In genomic region chr7:49462328-49462811, GRCm38 (mm10) we compare ENCODE assay signal across 8 mouse cellular contexts.
DNase-seq lines count a peak whose midpoint lies in the region; ATAC-seq lines count a peak whose summit lies in the region.

No protein-coding gene starts in this region.

- 11% methylated on average over 10 of the region's 10 CpGs for WGBS in neural tube, embryonic 11.5 days
- WGBS in neural tube, embryonic 15.5 days, result 22% methylated on average over 10 of the region's 10 CpGs
- 11% methylated on average over 10 of the region's 10 CpGs for WGBS in heart, embryonic 12.5 days
- WGBS in liver, embryonic 15.5 days (ENCODE audit: insufficient replicate concordance), result 9% methylated on average over 10 of the region's 10 CpGs
- WGBS in midbrain, embryonic 14.5 days, result 49% methylated on average over 10 of the region's 10 CpGs
- 31% methylated on average over 10 of the region's 10 CpGs for WGBS in forebrain, embryonic 15.5 days

- H3K9me3 ChIP-seq in neural tube, embryonic 11.5 days (ENCODE audit: control insufficient read depth, low read length), result no peaks in the 10 kb centered on the region
- no peaks in the 10 kb centered on the region for H3K9me3 ChIP-seq in neural tube, embryonic 15.5 days (replicated peaks)
- H3K9me3 ChIP-seq in heart, embryonic 12.5 days (replicated peaks), result no peaks in the 10 kb centered on the region
- H3K9me3 ChIP-seq in liver, embryonic 15.5 days (replicated peaks), result no peaks in the 10 kb centered on the region
- H3K9me3 ChIP-seq in midbrain, embryonic 14.5 days (ENCODE audit: control insufficient read depth, low read length), result no peaks in the 10 kb centered on the region
- no peaks in the 10 kb centered on the region for H3K9me3 ChIP-seq in forebrain, embryonic 15.5 days

- ATAC-seq in neural tube, embryonic 11.5 days (ENCODE audit: insufficient read depth, low FRiP score, low TSS enrichment), result no peak
- no peak for ATAC-seq in neural tube, embryonic 15.5 days (ENCODE audit: low FRiP score)
- ATAC-seq in heart, embryonic 12.5 days (ENCODE audit: insufficient number of reproducible peaks, low FRiP score), result no peak
- ATAC-seq in liver, embryonic 15.5 days (ENCODE audit: insufficient read depth), result no peak
- no peak for ATAC-seq in midbrain, embryonic 14.5 days (ENCODE audit: low FRiP score, low TSS enrichment)
- ATAC-seq in forebrain, embryonic 15.5 days (replicated peaks), result no peak

- peak; percentile 44 for DNase-seq in neural tube, embryonic 11.5 days (ENCODE audit: low spot score)
- DNase-seq in splenic B cell, adult 2 months (ENCODE audit: low read depth, low spot score), result peak; percentile 72
- no peak for DNase-seq in ovary, postnatal 14 days (ENCODE audit: low spot score)
- DNase-seq in midbrain, embryonic 14.5 days, result no peak

- H3K4me3 ChIP-seq in neural tube, embryonic 11.5 days (ENCODE audit: low read depth, low read length), result no peak overlapping the region
- H3K4me3 ChIP-seq in neural tube, embryonic 15.5 days (replicated peaks), result no peak overlapping the region
- peak overlapping the region; percentile 31 for H3K4me3 ChIP-seq in heart, embryonic 12.5 days
- H3K4me3 ChIP-seq in liver, embryonic 15.5 days (replicated peaks), result peak overlapping the region; percentile 9
- no peak overlapping the region for H3K4me3 ChIP-seq in midbrain, embryonic 14.5 days (replicated peaks; ENCODE audit: low read depth, low read length)
- H3K4me3 ChIP-seq in forebrain, embryonic 15.5 days, result no peak overlapping the region

- no peak overlapping the region for H3K9ac ChIP-seq in neural tube, embryonic 11.5 days (ENCODE audit: low read length)
- H3K9ac ChIP-seq in neural tube, embryonic 15.5 days (replicated peaks), result no peak overlapping the region
- peak overlapping the region; percentile 19; the same call in 1 of the 2 replicates for H3K9ac ChIP-seq in heart, embryonic 12.5 days
- H3K9ac ChIP-seq in liver, embryonic 15.5 days, result no peak overlapping the region
- no peak overlapping the region for H3K9ac ChIP-seq in midbrain, embryonic 14.5 days (replicated peaks; ENCODE audit: low read length)
- H3K9ac ChIP-seq in forebrain, embryonic 15.5 days (replicated peaks), result no peak overlapping the region

- H3K4me2 ChIP-seq in neural tube, embryonic 11.5 days (ENCODE audit: low read depth), result no peak overlapping the region
- no peak overlapping the region; the same call in 1 of the 2 replicates for H3K4me2 ChIP-seq in neural tube, embryonic 15.5 days
- H3K4me2 ChIP-seq in heart, embryonic 12.5 days, result peak overlapping the region; percentile 59
- H3K4me2 ChIP-seq in liver, embryonic 15.5 days, result peak overlapping the region; percentile 23
- H3K4me2 ChIP-seq in midbrain, embryonic 14.5 days (ENCODE audit: low read length), result no peak overlapping the region
- no peak overlapping the region for H3K4me2 ChIP-seq in forebrain, embryonic 15.5 days (replicated peaks)

- no peaks in the 10 kb centered on the region for H3K36me3 ChIP-seq in neural tube, embryonic 11.5 days (ENCODE audit: control insufficient read depth, insufficient read depth, low read length)
- peaks cover 26% of the 10 kb centered on the region for H3K36me3 ChIP-seq in neural tube, embryonic 15.5 days
- H3K36me3 ChIP-seq in heart, embryonic 12.5 days, result peaks cover 32% of the 10 kb centered on the region
- H3K36me3 ChIP-seq in liver, embryonic 15.5 days (replicated peaks), result peaks cover 3% of the 10 kb centered on the region; the same call in 1 of the 2 replicates
- no peaks in the 10 kb centered on the region for H3K36me3 ChIP-seq in splenic B cell, adult 2 months (ENCODE audit: control insufficient read depth, insufficient read depth, low read length, poor library complexity, severe bottlenecking)
- H3K36me3 ChIP-seq in midbrain, embryonic 14.5 days (ENCODE audit: control insufficient read depth, insufficient read depth, low read length), result peaks cover 19% of the 10 kb centered on the region; the same call in 1 of the 2 replicates
- peaks cover 13% of the 10 kb centered on the region for H3K36me3 ChIP-seq in forebrain, embryonic 15.5 days

- no peaks in the 10 kb centered on the region for H3K27me3 ChIP-seq in neural tube, embryonic 11.5 days (ENCODE audit: control insufficient read depth, insufficient read depth, low read length)
- H3K27me3 ChIP-seq in neural tube, embryonic 15.5 days (replicated peaks), result no peaks in the 10 kb centered on the region
- no peaks in the 10 kb centered on the region for H3K27me3 ChIP-seq in heart, embryonic 12.5 days (replicated peaks)
- no peaks in the 10 kb centered on the region for H3K27me3 ChIP-seq in liver, embryonic 15.5 days
- no peaks in the 10 kb centered on the region for H3K27me3 ChIP-seq in splenic B cell, adult 2 months (ENCODE audit: control insufficient read depth, insufficient read depth, low read length, poor library complexity, severe bottlenecking)
- H3K27me3 ChIP-seq in midbrain, embryonic 14.5 days (ENCODE audit: control insufficient read depth, insufficient read depth, low read length), result no peaks in the 10 kb centered on the region
- H3K27me3 ChIP-seq in forebrain, embryonic 15.5 days, result no peaks in the 10 kb centered on the region

- H3K4me1 ChIP-seq in neural tube, embryonic 11.5 days (ENCODE audit: control insufficient read depth, insufficient read depth, low read length), result no peaks in the 10 kb centered on the region
- no peaks in the 10 kb centered on the region for H3K4me1 ChIP-seq in neural tube, embryonic 15.5 days
- no peaks in the 10 kb centered on the region for H3K4me1 ChIP-seq in heart, embryonic 12.5 days (replicated peaks)
- H3K4me1 ChIP-seq in liver, embryonic 15.5 days (replicated peaks), result no peaks in the 10 kb centered on the region; the same call in 1 of the 2 replicates
- H3K4me1 ChIP-seq in midbrain, embryonic 14.5 days (ENCODE audit: control insufficient read depth, insufficient read depth, low read length), result no peaks in the 10 kb centered on the region
- H3K4me1 ChIP-seq in forebrain, embryonic 15.5 days, result no peaks in the 10 kb centered on the region

- H3K27ac ChIP-seq in neural tube, embryonic 11.5 days (ENCODE audit: low read depth, low read length), result no peak overlapping the region
- H3K27ac ChIP-seq in neural tube, embryonic 15.5 days (replicated peaks), result no peak overlapping the region
- H3K27ac ChIP-seq in heart, embryonic 12.5 days (ENCODE audit: poor library complexity, severe bottlenecking), result no peak overlapping the region
- H3K27ac ChIP-seq in liver, embryonic 15.5 days (replicated peaks), result no peak overlapping the region
- no peak overlapping the region for H3K27ac ChIP-seq in midbrain, embryonic 14.5 days (replicated peaks; ENCODE audit: low read depth, low read length)
- no peak overlapping the region for H3K27ac ChIP-seq in forebrain, embryonic 15.5 days (replicated peaks)

Comparison
In these comparisons a context has a peak if more than half of its experiments do, and no peak if none do; other contexts are left out.
1. DNase-seq: peak in neural tube, embryonic 11.5 days (single experiment) and splenic B cell, adult 2 months (single experiment); none in ovary, postnatal 14 days (single experiment) and midbrain, embryonic 14.5 days (single experiment).
2. H3K4me2 ChIP-seq: peak in heart, embryonic 12.5 days (single experiment) and liver, embryonic 15.5 days (single experiment); none in neural tube, embryonic 11.5 days (single experiment), neural tube, embryonic 15.5 days (single experiment), midbrain, embryonic 14.5 days (single experiment) and forebrain, embryonic 15.5 days (single experiment).
3. H3K4me3 ChIP-seq: peak in heart, embryonic 12.5 days (single experiment) and liver, embryonic 15.5 days (single experiment); none in neural tube, embryonic 11.5 days (single experiment), neural tube, embryonic 15.5 days (single experiment), midbrain, embryonic 14.5 days (single experiment) and forebrain, embryonic 15.5 days (single experiment).